Mouse (Mus musculus): ENCODE data around the gene Tst. TPM values are rescaled to one million over a fixed set of nuclear protein-coding genes. Genes with fewer than 3 reads are reported as not detected.

Tst gene
- polyA plus RNA-seq, 1 experiment from 2014 or later = 153 TPM

DNA sequence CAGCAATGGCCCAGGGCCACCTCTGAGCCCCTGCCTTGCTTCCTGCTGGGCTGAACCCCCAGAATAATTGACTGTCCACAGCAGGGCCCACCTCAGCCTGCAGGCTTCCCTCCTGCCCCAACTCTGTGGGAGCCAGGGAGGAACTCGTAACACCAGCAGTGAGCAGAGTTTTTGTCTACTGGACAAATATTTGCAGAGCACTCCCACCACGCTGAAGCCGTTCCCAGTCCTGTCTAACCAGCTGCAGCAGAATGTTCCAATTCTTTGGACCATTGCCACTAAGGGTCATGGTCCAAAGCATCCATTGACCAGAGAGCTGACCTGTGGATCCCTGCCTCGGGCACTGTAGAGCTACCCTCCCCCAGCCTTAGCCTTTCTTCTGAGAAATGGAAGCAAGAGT, 11.2 kb upstream of the Tst start:
- Histone ChIP-seq H3K27ac (replicated peaks) (peak overlapping the region; percentile 76), H3K4me2 (replicated peaks; ENCODE audit: low read depth) (no peak overlapping the region), H3K4me3 (ENCODE audit: low read depth, low read length) (no peak overlapping the region), H3K9me3 (ENCODE audit: control insufficient read depth, low read length) (no peaks in the 10 kb centered on the region), H3K9ac (ENCODE audit: low read length) (no peak overlapping the region), H3K4me1 (replicated peaks; ENCODE audit: control insufficient read depth, insufficient read depth) (no peaks in the 10 kb centered on the region; the same call in 1 of the 2 replicates), H3K36me3 (ENCODE audit: control insufficient read depth, insufficient read depth, low read length) (no peaks in the 10 kb centered on the region), H3K27me3 (ENCODE audit: control insufficient read depth, insufficient read depth, low read length) (no peaks in the 10 kb centered on the region)
- no peak for TF ChIP-seq EP300 (optimal IDR thresholded peaks at IDR 0.05)
- no peak for TF ChIP-seq CTCF (IDR thresholded peaks at IDR 0.05; ENCODE audit: low read depth)
- peak; percentile 68 for ATAC-seq (ENCODE audit: low FRiP score, low TSS enrichment)
- WGBS = 9% methylated on average over 4 of the region's 4 CpGs
- DNase-seq (ENCODE audit: low spot score) = peak; percentile 65

DNA sequence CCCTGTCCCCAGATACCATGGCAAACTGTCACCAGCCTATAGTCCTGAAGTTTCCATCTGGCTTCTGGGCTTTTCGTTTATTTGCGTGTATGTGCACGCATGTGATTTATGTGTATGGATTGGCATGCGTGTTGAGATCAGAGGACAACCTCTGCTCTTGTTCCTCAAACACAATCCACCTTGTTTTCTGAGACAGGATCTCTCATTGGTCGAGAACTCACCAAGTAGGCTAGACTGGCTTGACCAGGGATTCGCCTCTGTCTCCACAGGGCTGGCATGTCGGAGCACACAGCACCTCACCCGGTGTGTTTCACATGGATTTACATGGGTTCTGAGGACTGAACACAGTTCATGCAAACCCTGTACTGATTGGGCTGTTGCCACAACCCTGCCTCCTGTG, 8.4 kb upstream of the Tst start:
- TF ChIP-seq EP300 (optimal IDR thresholded peaks at IDR 0.05) = no peak
- no peak for TF ChIP-seq CTCF (IDR thresholded peaks at IDR 0.05; ENCODE audit: low read depth)
- H3K4me1 ChIP-seq (replicated peaks; ENCODE audit: control insufficient read depth, insufficient read depth) = no peaks in the 10 kb centered on the region; the same call in 1 of the 2 replicates
- peak overlapping the region; percentile 49 for H3K27ac ChIP-seq (replicated peaks)
- WGBS = 73% methylated on average over 8 of the region's 8 CpGs
- no peak overlapping the region for H3K4me3 ChIP-seq (ENCODE audit: low read depth, low read length)
- no peak for DNase-seq (ENCODE audit: low spot score)
- no peaks in the 10 kb centered on the region for H3K36me3 ChIP-seq (ENCODE audit: control insufficient read depth, insufficient read depth, low read length)
- no peak overlapping the region for H3K4me2 ChIP-seq (replicated peaks; ENCODE audit: low read depth)
- H3K27me3 ChIP-seq (ENCODE audit: control insufficient read depth, insufficient read depth, low read length) = no peaks in the 10 kb centered on the region
- no peak overlapping the region for H3K9ac ChIP-seq (ENCODE audit: low read length)
- no peak for ATAC-seq (ENCODE audit: low FRiP score, low TSS enrichment)
- H3K9me3 ChIP-seq (ENCODE audit: control insufficient read depth, low read length) = no peaks in the 10 kb centered on the region

DNA sequence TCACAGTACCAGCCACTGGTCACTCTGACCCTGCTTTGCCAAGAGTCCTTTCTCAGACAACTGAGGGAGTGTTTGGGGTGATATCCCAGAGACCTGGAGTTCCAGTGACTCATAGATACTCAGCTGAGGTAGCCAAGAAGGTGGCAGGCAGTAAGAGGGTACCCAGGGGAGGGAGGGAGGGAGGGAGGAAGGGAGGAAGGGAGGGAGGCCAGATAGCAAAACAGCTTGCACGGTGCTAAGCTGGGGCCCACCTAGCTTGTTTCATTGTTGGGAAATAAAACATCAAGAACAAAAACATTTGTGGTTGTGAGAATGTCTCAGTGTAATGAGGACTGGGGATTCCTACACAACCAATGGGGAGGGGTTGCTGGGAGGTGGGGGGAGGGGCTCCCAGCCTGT, 8.0 kb upstream of the Tst start:
- Histone ChIP-seq H3K27ac (replicated peaks) (peak overlapping the region; percentile 49), H3K4me2 (replicated peaks; ENCODE audit: low read depth) (no peak overlapping the region), H3K27me3 (ENCODE audit: control insufficient read depth, insufficient read depth, low read length) (no peaks in the 10 kb centered on the region), H3K4me3 (ENCODE audit: low read depth, low read length) (no peak overlapping the region), H3K9ac (ENCODE audit: low read length) (no peak overlapping the region), H3K9me3 (ENCODE audit: control insufficient read depth, low read length) (no peaks in the 10 kb centered on the region), H3K36me3 (ENCODE audit: control insufficient read depth, insufficient read depth, low read length) (no peaks in the 10 kb centered on the region), H3K4me1 (replicated peaks; ENCODE audit: control insufficient read depth, insufficient read depth) (peaks cover under 1% of the 10 kb centered on the region; the same call in 1 of the 2 replicates)
- WGBS = 25% methylated on average over 1 of the region's 1 CpGs
- no peak for ATAC-seq (ENCODE audit: low FRiP score, low TSS enrichment)
- no peak for DNase-seq (ENCODE audit: low spot score)
- TF ChIP-seq EP300 (optimal IDR thresholded peaks at IDR 0.05) (no peak), CTCF (IDR thresholded peaks at IDR 0.05; ENCODE audit: low read depth) (no peak)

DNA sequence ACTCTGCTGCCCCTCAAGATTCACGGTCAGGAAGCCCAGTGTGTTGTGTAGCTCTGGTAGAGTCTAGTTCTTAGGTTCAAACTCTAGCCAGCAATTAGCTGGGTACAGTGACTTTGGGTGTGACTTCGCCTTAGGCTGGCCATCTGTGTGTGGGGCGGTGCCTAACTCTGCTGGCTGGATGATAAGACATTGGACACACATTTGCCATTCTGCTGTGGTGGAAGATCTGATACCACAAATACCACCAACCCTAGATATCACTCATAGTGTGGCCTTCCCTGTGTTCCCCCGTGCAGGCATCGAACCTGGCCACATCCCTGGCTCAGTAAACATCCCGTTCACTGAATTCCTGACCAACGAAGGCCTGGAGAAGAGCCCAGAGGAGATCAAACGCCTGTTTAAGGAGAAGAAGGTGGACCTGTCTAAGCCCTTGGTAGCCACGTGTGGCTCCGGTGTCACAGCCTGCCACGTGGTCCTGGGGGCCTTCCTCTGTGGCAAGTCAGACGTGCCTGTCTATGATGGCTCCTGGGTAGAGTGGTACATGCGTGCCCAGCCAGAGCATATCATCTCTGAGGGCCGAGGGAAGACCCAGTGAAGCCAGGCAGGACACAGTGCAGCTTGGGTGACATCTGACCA, 7.5 kb upstream of the Tst start:
- ATAC-seq (ENCODE audit: low FRiP score, low TSS enrichment) (no peak), DNase-seq (ENCODE audit: low spot score) (no peak)
- Histone ChIP-seq H3K4me2 (replicated peaks; ENCODE audit: low read depth) (no peak overlapping the region), H3K9me3 (ENCODE audit: control insufficient read depth, low read length) (no peaks in the 10 kb centered on the region), H3K4me1 (replicated peaks; ENCODE audit: control insufficient read depth, insufficient read depth) (peaks cover 2% of the 10 kb centered on the region; the same call in 1 of the 2 replicates), H3K9ac (ENCODE audit: low read length) (no peak overlapping the region), H3K36me3 (ENCODE audit: control insufficient read depth, insufficient read depth, low read length) (no peaks in the 10 kb centered on the region), H3K27ac (replicated peaks) (peak overlapping the region; percentile 53), H3K4me3 (ENCODE audit: low read depth, low read length) (no peak overlapping the region), H3K27me3 (ENCODE audit: control insufficient read depth, insufficient read depth, low read length) (no peaks in the 10 kb centered on the region)
- 81% methylated on average over 14 of the region's 14 CpGs for WGBS
- TF ChIP-seq EP300 (optimal IDR thresholded peaks at IDR 0.05) (no peak), CTCF (IDR thresholded peaks at IDR 0.05; ENCODE audit: low read depth) (no peak)

DNA sequence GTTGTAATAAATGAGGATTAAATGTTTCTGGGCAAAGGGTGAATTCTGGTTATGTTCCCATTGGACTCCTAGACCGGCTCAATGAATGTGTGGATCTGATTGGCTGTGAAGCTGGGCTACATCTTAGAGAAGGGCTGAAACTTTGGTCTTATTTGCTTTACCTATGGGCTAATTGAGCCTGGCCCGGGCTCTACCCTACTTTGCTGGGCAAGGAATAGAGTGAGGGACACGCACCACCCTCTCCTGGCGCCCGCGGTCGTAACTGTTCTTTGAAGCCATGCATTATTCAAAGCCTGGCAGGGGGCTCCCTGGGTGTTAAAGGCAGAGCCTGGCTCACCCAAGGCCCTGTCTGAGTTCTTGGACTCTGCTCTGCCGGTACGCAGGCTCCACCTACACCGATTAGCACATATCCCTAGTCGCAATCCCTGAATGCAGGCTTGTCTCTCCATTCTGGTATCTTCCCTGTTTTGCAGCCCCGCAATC, 3.9 kb upstream of the Tst start:
- H3K9ac ChIP-seq (ENCODE audit: low read length) = peak overlapping the region; percentile 38
- peaks cover 5% of the 10 kb centered on the region for H3K4me1 ChIP-seq (replicated peaks; ENCODE audit: control insufficient read depth, insufficient read depth)
- peak overlapping the region; percentile 18; the same call in 1 of the 2 replicates for H3K4me3 ChIP-seq (ENCODE audit: low read depth, low read length)
- 29% methylated on average over 12 of the region's 12 CpGs for WGBS
- H3K27ac ChIP-seq (replicated peaks) = peak overlapping the region; percentile 86
- H3K9me3 ChIP-seq (ENCODE audit: control insufficient read depth, low read length) = no peaks in the 10 kb centered on the region
- H3K27me3 ChIP-seq (ENCODE audit: control insufficient read depth, insufficient read depth, low read length) = no peaks in the 10 kb centered on the region
- ATAC-seq (ENCODE audit: low FRiP score, low TSS enrichment) = peak; percentile 55
- H3K4me2 ChIP-seq (replicated peaks; ENCODE audit: low read depth) = peak overlapping the region; percentile 33
- TF ChIP-seq EP300 (optimal IDR thresholded peaks at IDR 0.05) (peak; percentile 34), CTCF (IDR thresholded peaks at IDR 0.05; ENCODE audit: low read depth) (no peak)
- peak; percentile 64 for DNase-seq (ENCODE audit: low spot score)
- H3K36me3 ChIP-seq (ENCODE audit: control insufficient read depth, insufficient read depth, low read length) = no peaks in the 10 kb centered on the region

DNA sequence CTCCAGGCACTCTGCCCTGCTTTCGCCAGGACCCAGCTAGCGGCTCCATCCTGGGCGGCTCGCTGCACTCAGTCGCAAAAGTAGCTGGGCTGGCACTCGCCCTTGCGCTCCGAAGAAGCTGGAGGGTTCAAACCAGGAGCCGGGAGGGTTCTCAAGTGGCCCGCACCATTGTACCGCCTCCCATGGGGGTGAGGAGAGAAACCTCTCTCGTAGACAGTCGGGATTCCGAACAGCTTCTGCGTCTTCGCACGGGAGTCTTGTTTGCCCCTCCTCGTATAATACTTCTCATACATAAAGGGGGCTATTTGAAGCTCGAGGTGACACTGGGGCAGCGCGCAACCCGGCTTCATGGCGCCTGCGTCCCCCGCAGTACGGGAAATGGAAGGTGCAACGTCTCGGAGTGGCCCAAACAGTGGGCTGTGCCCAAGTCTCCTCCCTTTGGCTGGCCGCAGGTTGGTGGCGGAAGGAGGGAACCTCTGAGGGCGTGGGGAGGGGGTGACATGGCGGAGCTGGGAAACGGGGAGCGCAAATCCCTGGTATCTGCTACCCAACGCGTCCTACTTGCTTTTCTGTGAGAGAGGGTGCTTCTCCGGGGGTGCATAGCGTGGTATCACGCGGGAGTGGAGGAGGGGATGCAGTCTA, 707 bp upstream of the Tst start, which contains the start of gene Mpst:
Gene Mpst (plus strand): TSS at position 124 of the 642 bp plus-strand sequence.
- Histone ChIP-seq H3K4me3 (ENCODE audit: low read depth, low read length) (peak within 1 kb of the TSS; percentile 76), H3K9me3 (ENCODE audit: control insufficient read depth, low read length) (no peaks in the 10 kb centered on the region), H3K4me2 (replicated peaks; ENCODE audit: low read depth) (peak within 1 kb of the TSS; percentile 81), H3K36me3 (ENCODE audit: control insufficient read depth, insufficient read depth, low read length) (no peaks in the 10 kb centered on the region), H3K4me1 (replicated peaks; ENCODE audit: control insufficient read depth, insufficient read depth) (peaks cover 21% of the 10 kb centered on the region), H3K9ac (ENCODE audit: low read length) (peak within 1 kb of the TSS; percentile 85), H3K27ac (replicated peaks) (peak within 1 kb of the TSS; percentile 98), H3K27me3 (ENCODE audit: control insufficient read depth, insufficient read depth, low read length) (no peaks in the 10 kb centered on the region)
- TF ChIP-seq EP300 (optimal IDR thresholded peaks at IDR 0.05) (peak; percentile 73), CTCF (IDR thresholded peaks at IDR 0.05; ENCODE audit: low read depth) (0 out of 2 replicates have a peak, but pooled peaks have one; percentile 14)
- ATAC-seq (ENCODE audit: low FRiP score, low TSS enrichment) = peak; percentile 75
- under 1% methylated on average over 39 of the region's 40 CpGs for WGBS
- DNase-seq (ENCODE audit: low spot score) = peak; percentile 90

All from stomach, postnatal 0 days (tissue).